Mouse (Mus musculus) megakaryocyte, embryonic 14.5 days (primary cell): ENCODE data around the gene Ap1ar.

ENCODE experiments used
- FLI1 ChIP-seq: IDR thresholded peaks from 2 replicates; pipeline ENCODE4 v1.6.1; 2012; ENCODE audit warnings: low read length, inconsistent platforms, mixed read lengths
- GATA1 ChIP-seq: IDR thresholded peaks from 3 replicates; pipeline ENCODE4 v1.6.1; 2012; ENCODE audit warnings: mixed read lengths, low read length, inconsistent platforms, borderline replicate concordance

DNA sequence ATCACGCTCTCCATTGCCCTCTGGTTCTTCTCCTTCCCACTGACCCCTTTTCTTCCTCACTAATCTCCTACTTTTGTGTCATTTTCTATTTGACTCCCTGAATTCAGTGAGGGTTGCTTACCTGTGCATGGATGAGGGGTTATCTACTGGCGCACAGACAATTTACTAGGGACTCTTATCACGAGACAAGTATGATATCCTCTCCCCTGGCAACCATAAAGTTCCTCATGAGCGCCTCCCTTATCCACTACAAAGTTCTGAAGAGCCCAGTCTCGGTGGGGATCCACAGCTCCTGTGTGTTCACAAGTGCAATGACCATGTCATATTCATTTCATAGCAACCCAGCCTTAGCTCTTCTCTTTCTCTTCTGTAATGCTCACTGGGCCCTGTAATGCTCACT lies 12.6 kb upstream of the Ap1ar start:
- TF ChIP-seq GATA1 (no peak), FLI1 (no peak)
